Mouse (Mus musculus) CH12.LX (cell line): ENCODE data around the gene Rras. TPM values are rescaled to one million over a fixed set of nuclear protein-coding genes. Genes with fewer than 3 reads are reported as not detected.

ENCODE experiments used
- DNase-seq: peaks from one replicate; pipeline ENCODE4 v3.0.0-alpha.2; 2013; ENCODE audit errors: extremely low read depth
- H3K27ac ChIP-seq: 2 replicates; pipeline ENCODE4 v1.5.1; 2012; ENCODE audit warnings: low read depth, mild to moderate bottlenecking, control low read depth, moderate library complexity; ENCODE audit not compliant: insufficient read depth
- H3K27me3 ChIP-seq: replicated peaks from 2 replicates; pipeline ENCODE3; 2012; ENCODE audit warnings: inconsistent platforms
- H3K36me3 ChIP-seq, 2 experiments: replicated peaks in 1 of 2; 2 replicates each; pipeline versions ENCODE3 to v1.6.1; 2012; ENCODE audit warnings: inconsistent platforms in 1 of 2, low read length in 1 of 2, mild to moderate bottlenecking in 1 of 2, mixed read lengths in 1 of 2, moderate library complexity in 1 of 2; ENCODE audit not compliant: control insufficient read depth in 1 of 2, insufficient read depth in 1 of 2
- H3K4me1 ChIP-seq, 2 experiments: 2 replicates each; pipeline ENCODE4 v1.6.1; 2012; ENCODE audit warnings: inconsistent platforms in 1 of 2, moderate library complexity in 1 of 2; ENCODE audit not compliant: insufficient read depth in 2 of 2, control insufficient read depth in 1 of 2
- H3K4me2 ChIP-seq: 2 replicates; pipeline ENCODE4 v1.6.1; 2012; ENCODE audit warnings: low read depth, mild to moderate bottlenecking, control low read depth; ENCODE audit not compliant: poor library complexity, insufficient read depth, severe bottlenecking
- H3K4me3 ChIP-seq, 3 experiments: fragments of 150-350 bp in 1 of 3; sonication (generic) in 1 of 3; replicated peaks in 1 of 3; 2 replicates each; pipeline versions ENCODE3 to v1.5.1; 2011 to 2012; ENCODE audit warnings: low read depth in 2 of 3, low read length in 2 of 3, mild to moderate bottlenecking in 2 of 3, moderate library complexity in 2 of 3, control low read depth in 1 of 3, improper control_type of control experiment in 1 of 3, inconsistent platforms in 1 of 3, mixed read lengths in 1 of 3; ENCODE audit not compliant: poor library complexity in 1 of 3
- H3K79me2 ChIP-seq: replicated peaks from 2 replicates; pipeline ENCODE4 v1.6.1; 2012; ENCODE audit warnings: mild to moderate bottlenecking, moderate library complexity; ENCODE audit not compliant: control insufficient read depth, poor library complexity, insufficient read depth, severe bottlenecking; ENCODE audit errors: extremely low read depth
- H3K9ac ChIP-seq: 2 replicates; pipeline ENCODE4 v1.6.1; 2012; ENCODE audit warnings: low read depth, mild to moderate bottlenecking, control low read depth, moderate library complexity; ENCODE audit not compliant: insufficient read depth
- H3K9me3 ChIP-seq: replicated peaks from 2 replicates; pipeline ENCODE3; 2012; ENCODE audit warnings: low read length, inconsistent platforms, mixed read lengths
- BHLHE40 ChIP-seq: IDR thresholded peaks from 2 replicates; pipeline ENCODE4 v1.6.1; 2011; ENCODE audit warnings: mild to moderate bottlenecking, low read depth, low read length, improper control_type of control experiment
- CTCF ChIP-seq, 2 experiments: IDR thresholded peaks in 1 of 2; conservative IDR thresholded peaks in 1 of 2; 2 replicates each; pipeline ENCODE4 v1.5.1; 2011 to 2012; ENCODE audit warnings: low read depth in 2 of 2, low read length in 2 of 2, improper control_type of control experiment in 1 of 2, inconsistent platforms in 1 of 2, mild to moderate bottlenecking in 1 of 2, moderate library complexity in 1 of 2
- E2F4 ChIP-seq: IDR thresholded peaks from 2 replicates; pipeline ENCODE4 v1.6.1; 2011; ENCODE audit warnings: low read depth, low read length, improper control_type of control experiment; ENCODE audit not compliant: insufficient replicate concordance
- EP300 ChIP-seq: IDR thresholded peaks from 2 replicates; pipeline ENCODE4 v1.6.1; 2011; ENCODE audit warnings: low read length, improper control_type of control experiment
- ETS1 ChIP-seq: conservative IDR thresholded peaks from 2 replicates; pipeline ENCODE4 v1.6.1; 2012; ENCODE audit warnings: low read depth, mild to moderate bottlenecking, inconsistent platforms, low read length, improper control_type of control experiment, moderate library complexity
- GABPA ChIP-seq: IDR thresholded peaks from 2 replicates; pipeline ENCODE4 v1.6.1; 2012; ENCODE audit warnings: low read depth, low read length, improper control_type of control experiment, inconsistent platforms; ENCODE audit not compliant: insufficient replicate concordance
- HCFC1 ChIP-seq: IDR thresholded peaks from 2 replicates; pipeline ENCODE4 v1.6.1; 2012; ENCODE audit warnings: low read depth, mild to moderate bottlenecking, inconsistent platforms, low read length, improper control_type of control experiment
- IRF4 ChIP-seq: IDR thresholded peaks from 2 replicates; pipeline ENCODE4 v1.6.1; 2014; ENCODE audit warnings: low read depth, mild to moderate bottlenecking, inconsistent platforms, low read length, improper control_type of control experiment
- JUN ChIP-seq: IDR thresholded peaks from 2 replicates; pipeline ENCODE4 v1.6.1; 2011; ENCODE audit warnings: low read depth, mild to moderate bottlenecking, low read length, improper control_type of control experiment, moderate library complexity; ENCODE audit not compliant: insufficient read depth
- KAT2A ChIP-seq: IDR thresholded peaks from 2 replicates; pipeline ENCODE4 v1.6.1; 2012; ENCODE audit warnings: low read length, improper control_type of control experiment, inconsistent platforms; ENCODE audit not compliant: insufficient replicate concordance
- MAZ ChIP-seq: IDR thresholded peaks from 2 replicates; pipeline ENCODE4 v1.6.1; 2012; ENCODE audit warnings: low read depth, mild to moderate bottlenecking, inconsistent platforms, low read length, improper control_type of control experiment, moderate library complexity
- MXI1 ChIP-seq: IDR thresholded peaks from 2 replicates; pipeline ENCODE4 v1.6.1; 2011; ENCODE audit warnings: mild to moderate bottlenecking, low read depth, low read length, improper control_type of control experiment
- NELFE ChIP-seq: IDR thresholded peaks from 2 replicates; pipeline ENCODE4 v1.6.1; 2011; ENCODE audit warnings: low read depth, low read length, improper control_type of control experiment
- NRF1 ChIP-seq: IDR thresholded peaks from 2 replicates; pipeline ENCODE4 v1.6.1; 2014; ENCODE audit warnings: low read depth, mild to moderate bottlenecking, inconsistent platforms, low read length, improper control_type of control experiment, moderate library complexity
- POLR2A ChIP-seq: IDR thresholded peaks from 2 replicates; pipeline ENCODE4 v1.6.1; 2011; ENCODE audit warnings: low read depth, mild to moderate bottlenecking, improper control_type of control experiment, low read length
- RCOR1 ChIP-seq: conservative IDR thresholded peaks from 2 replicates; pipeline ENCODE4 v1.6.1; 2012; ENCODE audit warnings: low read depth, mild to moderate bottlenecking, inconsistent platforms, low read length, improper control_type of control experiment
- UBTF ChIP-seq: IDR thresholded peaks from 2 replicates; pipeline ENCODE4 v1.6.1; 2012; ENCODE audit warnings: low read depth, mild to moderate bottlenecking, inconsistent platforms, low read length, improper control_type of control experiment, moderate library complexity
- ZC3H11A ChIP-seq: IDR thresholded peaks from 2 replicates; pipeline ENCODE4 v1.6.1; 2012; ENCODE audit warnings: low read depth, mild to moderate bottlenecking, inconsistent platforms, low read length, improper control_type of control experiment
- ZKSCAN1 ChIP-seq: IDR thresholded peaks from 2 replicates; pipeline ENCODE4 v1.6.1; 2012; ENCODE audit warnings: low read depth, inconsistent platforms, low read length, improper control_type of control experiment, borderline replicate concordance
- ZMIZ1 ChIP-seq: IDR thresholded peaks from 2 replicates; pipeline ENCODE4 v1.6.1; 2012; ENCODE audit warnings: low read depth, mild to moderate bottlenecking, inconsistent platforms, low read length, improper control_type of control experiment
- dilution Hi-C: fragments of 300-500 bp; cut with MboI; formaldehyde crosslinking; loops from 2 replicates; pipeline ENCODE4 v1.14.3; 2020; ENCODE audit warnings: low sequenced_read_pairs; ENCODE audit not compliant: extremely low pct_unique_long_range_greater_than_20kb, extremely low pct_ligation_motif_present
- in situ Hi-C: fragments of 300-500 bp; cut with MboI; formaldehyde crosslinking; loops from 3 replicates; pipeline ENCODE4 v1.14.3; 2019; ENCODE audit warnings: low sequenced_read_pairs, low pct_ligation_motif_present, low pct_unique_long_range_greater_than_20kb, mixed read lengths
- polyA plus RNA-seq: library from polyadenylated mRNA; unstranded; fragments of >175 nt; gene quantifications from 2 replicates; pipeline ENCODE4 v1.2.1, GENCODE M21; 2012; ENCODE audit warnings: low read depth; ENCODE audit not compliant: insufficient read length
- total RNA-seq, 2 experiments: library from RNA; depleted of rRNA; stranded (reverse); fragments of 300-350 nt in 1 of 2; fragments of >200 nt in 1 of 2; gene quantifications; 2 replicates each; pipeline ENCODE4 v1.2.3; 2012 to 2014

The Rras gene
- total and polyA plus RNA-seq, 3 experiments, result 7.2 to 19.8 (median 10.6) TPM

DNA sequence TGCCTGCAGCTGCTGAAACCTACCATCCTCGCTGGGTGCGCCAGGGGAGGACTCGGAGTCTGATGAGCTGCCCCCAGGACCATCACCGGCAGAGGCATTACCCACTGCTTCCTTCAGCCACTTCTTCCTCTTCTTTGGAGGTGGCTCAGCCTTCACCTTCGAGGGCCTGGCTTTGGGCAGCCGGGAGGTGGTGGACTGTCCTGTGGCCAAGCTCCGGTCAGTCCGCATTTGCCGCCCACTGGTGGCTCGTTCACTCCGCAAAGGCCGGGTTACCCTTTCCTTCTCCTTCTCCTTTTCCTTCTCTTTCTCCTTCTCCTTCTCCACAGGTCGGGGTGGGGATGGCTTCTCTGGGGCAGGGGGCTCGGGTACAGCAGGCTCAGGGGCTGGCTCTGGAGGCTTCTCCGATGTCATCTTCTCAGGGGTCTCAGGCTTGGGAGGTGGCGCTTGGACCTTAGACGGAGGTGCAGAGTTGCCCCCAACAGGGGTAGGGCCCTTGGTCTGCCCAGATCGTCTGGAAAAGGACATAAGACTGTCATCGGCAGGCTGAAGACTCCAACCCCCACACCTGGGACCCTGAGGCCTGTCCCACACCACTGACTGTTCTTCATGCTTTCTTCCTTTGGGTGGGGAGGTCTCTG lies 16.1 kb downstream of the Rras start:
- in situ Hi-C loops, result no loop called here
- no peaks in the 10 kb centered on the region for H3K9me3 ChIP-seq
- H3K9ac ChIP-seq, result no peak overlapping the region
- no peak overlapping the region for H3K4me3 ChIP-seq
- H3K27ac ChIP-seq, result no peak overlapping the region
- no peak overlapping the region for H3K4me2 ChIP-seq
- DNase-seq, result no peak
- no peaks in the 10 kb centered on the region for H3K27me3 ChIP-seq
- no peaks in the 10 kb centered on the region for H3K4me1 ChIP-seq
- H3K36me3 ChIP-seq, result peaks cover 76 to 96% of the 10 kb centered on the region in 2 experiments
- dilution Hi-C loops, result no loop called here
- TF ChIP-seq NELFE, result no peak
- no peak for TF ChIP-seq NRF1
- no peak for TF ChIP-seq ETS1
- TF ChIP-seq HCFC1, result no peak
- no peak for TF ChIP-seq MXI1
- no peak for TF ChIP-seq UBTF
- H3K79me2 ChIP-seq, result no peaks in the 10 kb centered on the region; the same call in none of the 2 replicates

DNA sequence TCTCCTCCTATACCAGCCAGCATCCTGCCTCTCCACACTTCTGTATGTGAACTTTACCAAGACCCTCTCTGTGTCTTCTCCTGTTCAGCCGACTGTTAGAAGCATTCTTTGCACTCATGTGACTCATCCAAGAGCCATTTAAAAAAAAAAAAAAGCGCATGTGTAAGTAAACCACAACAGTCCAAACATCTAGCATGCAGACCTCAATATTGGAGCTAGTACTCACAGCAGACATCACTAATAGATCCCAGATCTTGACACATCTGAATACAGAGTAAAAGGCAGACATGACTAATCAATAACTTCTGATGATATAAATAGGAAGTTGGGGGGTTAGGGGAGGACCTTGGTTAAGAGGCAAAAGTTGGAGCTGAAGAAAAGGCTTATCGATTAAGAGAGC lies 17.9 kb downstream of the Rras start:
- no peak overlapping the region for H3K9ac ChIP-seq
- no peak overlapping the region for H3K27ac ChIP-seq
- dilution Hi-C loops (no loop called here), in situ Hi-C loops (no loop called here)
- H3K36me3 ChIP-seq, result peaks cover 71 to 95% of the 10 kb centered on the region in 2 experiments
- no peak for DNase-seq
- H3K9me3 ChIP-seq, result no peaks in the 10 kb centered on the region
- TF ChIP-seq BHLHE40, result no peak
- TF ChIP-seq CTCF (conservative IDR thresholded peaks at IDR 0.05 in 1 of 2, IDR thresholded peaks at IDR 0.05 in 1 of 2; ENCODE audit: low read depth in 2 of 2, low read length in 2 of 2), result no peak
- no peak for TF ChIP-seq EP300
- no peak for TF ChIP-seq ZKSCAN1
- no peak for TF ChIP-seq POLR2A
- TF ChIP-seq RCOR1, result no peak
- TF ChIP-seq ETS1, result no peak
- TF ChIP-seq ZC3H11A, result no peak
- no peak for TF ChIP-seq IRF4
- TF ChIP-seq KAT2A, result no peak
- no peak for TF ChIP-seq MXI1
- no peak for TF ChIP-seq NRF1
- no peak for TF ChIP-seq E2F4
- no peak for TF ChIP-seq GABPA
- no peak for TF ChIP-seq ZMIZ1
- no peak for TF ChIP-seq HCFC1
- no peak for TF ChIP-seq MAZ
- no peak for TF ChIP-seq JUN
- H3K4me3 ChIP-seq, result no peak overlapping the region
- H3K4me1 ChIP-seq, result no peaks in the 10 kb centered on the region
- H3K79me2 ChIP-seq, result no peaks in the 10 kb centered on the region; the same call in none of the 2 replicates
- no peaks in the 10 kb centered on the region for H3K27me3 ChIP-seq
- no peak overlapping the region for H3K4me2 ChIP-seq
